Mouse (Mus musculus) ZHBTc4 (cell line): Measurements from ENCODE around the gene Dapk3.

Source experiments
- DNase-seq: peaks from one replicate; pipeline ENCODE4 v3.0.0-alpha.2; 2011; ENCODE audit warnings: low read depth, low spot score

Dapk3 gene

GRCm38 (mm10) chr10:81182336-81183333, at the start of gene Dapk3:
TSS of gene Dapk3 (plus strand) at chr10:81183005.
- peak; percentile 99 for DNase-seq

- peak; percentile 74 for DNase-seq
Observed at GRCm38 (mm10) chr10:81134181-81134587, 48.6 kb upstream of the Dapk3 start.

- peak; percentile 70 for DNase-seq
Observed at GRCm38 (mm10) chr10:81134966-81135681, 47.7 kb upstream of the Dapk3 start, which contains the start of gene Zbtb7a. TSS of gene Zbtb7a (plus strand) at chr10:81135220.

- peak; percentile 60 for DNase-seq
Observed at GRCm38 (mm10) chr10:81135831-81136705, 46.7 kb upstream of the Dapk3 start.

GRCm38 (mm10) chr10:81136706-81137231, 46.0 kb upstream of the Dapk3 start:
- no peak for DNase-seq

GRCm38 (mm10) chr10:81137252-81138130, 45.3 kb upstream of the Dapk3 start:
- DNase-seq = peak; percentile 98

- peak; percentile 77 for DNase-seq
Observed at GRCm38 (mm10) chr10:81138131-81138782, 44.5 kb upstream of the Dapk3 start.

GRCm38 (mm10) chr10:81138821-81139528, 43.8 kb upstream of the Dapk3 start:
- no peak for DNase-seq

- DNase-seq = no peak
Observed at GRCm38 (mm10) chr10:81139529-81139846, 43.3 kb upstream of the Dapk3 start.

GRCm38 (mm10) chr10:81140005-81140404, 42.8 kb upstream of the Dapk3 start:
- DNase-seq = no peak

- peak; percentile 58 for DNase-seq
Observed at GRCm38 (mm10) chr10:81140717-81141454, 41.9 kb upstream of the Dapk3 start.

GRCm38 (mm10) chr10:81141455-81142210, 41.2 kb upstream of the Dapk3 start:
- DNase-seq = peak; percentile 81

- no peak for DNase-seq
Observed at GRCm38 (mm10) chr10:81142551-81142981, 40.2 kb upstream of the Dapk3 start.

- DNase-seq = no peak
Observed at GRCm38 (mm10) chr10:81143157-81143633, 39.6 kb upstream of the Dapk3 start.

- no peak for DNase-seq
Observed at GRCm38 (mm10) chr10:81143845-81144437, 38.9 kb upstream of the Dapk3 start.

- no peak for DNase-seq
Observed at GRCm38 (mm10) chr10:81144667-81145066, 38.1 kb upstream of the Dapk3 start.

- DNase-seq = no peak
Observed at GRCm38 (mm10) chr10:81145307-81145706, 37.5 kb upstream of the Dapk3 start.
